Mouse (Mus musculus) kidney, adult 18-20 months (tissue): Measurements from ENCODE around the gene Slc25a24.
A peak's percentile ranks its signal among the peaks of the same experiment; 100 is the strongest.

Experiments
- DNase-seq: peaks from one replicate; pipeline ENCODE4 v3.0.0; 2021

Gene Slc25a24

DNA sequence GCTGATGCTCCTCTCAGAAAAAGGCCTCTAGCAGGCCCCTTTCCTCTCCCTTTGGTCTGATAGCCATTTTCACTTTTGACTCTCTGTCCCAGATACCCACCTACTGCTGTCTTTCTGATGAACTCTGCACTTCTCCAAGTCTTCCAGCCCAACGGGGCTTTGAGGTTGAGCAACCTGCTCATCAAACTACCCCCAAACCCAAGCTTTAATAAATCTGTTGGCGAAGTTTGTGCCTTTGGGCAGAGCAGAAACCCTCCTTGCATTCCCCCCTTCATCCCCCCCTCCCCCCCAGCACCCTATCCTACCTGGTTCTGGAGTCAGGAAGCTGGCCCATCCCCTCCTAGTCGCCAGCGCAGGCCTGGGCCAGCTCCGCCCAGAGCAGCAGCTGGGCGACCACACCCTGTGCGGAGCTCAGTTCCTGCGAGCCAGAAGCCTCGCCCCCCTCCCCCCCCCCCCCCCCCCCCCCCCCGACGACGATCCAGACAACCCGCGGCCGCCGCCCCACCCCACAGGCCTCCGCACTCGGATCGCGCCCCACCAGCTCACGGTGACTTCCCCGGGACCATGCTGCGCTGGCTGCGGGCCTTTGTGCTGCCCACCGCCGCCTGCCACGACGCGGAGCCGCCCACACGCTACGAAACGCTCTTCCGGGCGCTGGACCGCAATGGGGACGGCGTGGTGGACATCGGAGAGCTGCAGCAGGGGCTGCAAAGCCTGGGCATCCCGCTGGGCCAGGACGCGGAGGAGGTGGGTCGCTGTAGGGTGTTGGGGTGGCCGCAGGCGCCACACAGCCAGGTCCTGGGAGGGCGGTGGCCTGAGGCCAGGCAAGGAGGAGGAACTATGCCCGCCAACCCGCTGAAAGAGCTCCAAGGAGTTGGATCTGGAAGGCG, at the start of gene Slc25a24:
Slc25a24 (plus strand) TSS at position 509 of the 890 bp plus-strand sequence.
- DNase-seq = peak; percentile 57

GRCm38 (mm10) chr3:109080169-109080568, 42.8 kb upstream of the Slc25a24 start, which contains the start of gene Slc25a54:
Gene Slc25a54, plus strand, starts transcription at chr3:109080469.
- DNase-seq = no peak

- no peak for DNase-seq
Observed at GRCm38 (mm10) chr3:109084418-109084817, 38.5 kb upstream of the Slc25a24 start.

GRCm38 (mm10) chr3:109088460-109088859, 34.5 kb upstream of the Slc25a24 start:
- no peak for DNase-seq

GRCm38 (mm10) chr3:109104702-109105101, 18.2 kb upstream of the Slc25a24 start:
- DNase-seq = no peak

- no peak for DNase-seq
Observed at GRCm38 (mm10) chr3:109117136-109117535, 5.8 kb upstream of the Slc25a24 start.

DNA sequence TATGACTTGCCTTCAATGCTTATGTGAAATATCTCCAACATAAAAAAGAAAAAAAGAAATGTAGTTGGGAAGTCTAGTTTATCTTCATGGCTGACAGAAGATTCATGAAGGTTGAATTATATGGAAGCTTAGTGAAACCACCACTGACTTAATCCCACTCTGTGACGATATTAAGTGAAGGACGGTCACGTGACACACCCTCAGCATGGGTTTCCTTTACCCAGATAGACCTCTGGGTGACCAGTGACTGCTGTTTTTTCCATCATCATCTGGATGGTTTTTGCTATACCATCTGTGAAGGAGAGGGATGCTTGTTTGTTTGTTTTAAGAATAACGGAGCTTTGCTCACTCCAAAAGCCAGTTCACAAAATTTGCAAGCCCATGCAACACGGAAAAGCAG, 3.4 kb upstream of the Slc25a24 start:
- DNase-seq = no peak

DNA sequence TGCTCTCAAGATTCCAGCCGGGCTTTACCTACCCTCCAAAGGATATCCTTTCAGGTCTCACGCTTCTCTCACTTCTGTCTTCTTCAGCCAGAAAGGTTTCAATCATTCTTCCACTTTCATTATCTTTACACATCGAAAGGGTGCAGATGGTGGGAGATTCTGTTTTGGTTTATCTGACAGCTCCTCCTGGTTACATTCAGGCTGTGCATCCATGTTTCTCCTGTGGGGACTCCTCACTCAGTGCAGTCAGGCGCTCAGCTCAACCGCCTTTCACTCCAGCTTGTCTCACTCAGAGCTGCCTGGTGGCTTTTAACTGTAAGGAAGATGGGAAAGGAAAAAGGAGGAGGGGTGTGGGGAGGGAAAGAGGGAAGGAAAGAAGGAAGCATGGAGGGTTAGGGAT, 3.0 kb upstream of the Slc25a24 start:
- no peak for DNase-seq

DNA sequence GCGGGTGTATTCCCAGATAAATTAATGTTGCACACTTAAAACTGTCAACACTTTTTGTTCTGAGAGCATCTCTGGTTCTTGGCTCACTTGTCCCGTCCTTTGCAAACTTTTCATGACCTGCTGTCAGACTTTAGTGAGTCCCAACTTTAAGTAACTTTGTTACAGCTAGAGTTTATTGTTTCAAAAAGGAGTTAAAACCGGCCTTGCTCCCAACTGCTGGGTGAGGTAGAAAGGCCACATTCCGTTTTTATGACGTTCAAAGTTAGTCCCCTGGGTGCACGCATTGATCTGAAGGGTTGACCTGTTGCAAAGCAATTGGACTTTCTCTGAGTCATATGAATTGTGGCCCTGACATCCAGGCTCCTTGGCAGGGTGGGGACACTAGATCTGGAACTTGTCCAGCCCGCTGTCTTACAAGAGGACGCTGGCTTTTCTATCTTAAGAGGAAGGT, 607 bp downstream of the Slc25a24 start:
- DNase-seq = peak; percentile 29

DNA sequence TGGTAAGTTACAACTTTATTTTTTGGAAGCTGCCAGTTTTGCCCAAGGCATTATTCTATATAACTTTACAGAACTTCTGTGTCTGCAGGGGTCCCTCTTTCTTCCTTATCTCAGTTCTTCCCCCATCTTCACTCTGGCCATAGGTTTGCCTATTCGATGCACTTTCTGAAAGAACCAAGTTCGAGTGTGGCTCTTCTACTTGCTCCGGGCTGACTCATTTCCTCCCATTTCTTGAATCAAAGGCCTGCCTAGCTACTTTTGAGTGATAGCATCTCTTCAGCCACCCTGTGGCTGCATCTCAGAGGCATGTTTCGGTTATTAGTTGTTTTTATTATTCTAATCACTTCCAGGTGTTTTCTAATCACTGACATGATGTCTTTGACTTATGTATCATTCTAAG, 1.1 kb downstream of the Slc25a24 start:
- DNase-seq = no peak

DNA sequence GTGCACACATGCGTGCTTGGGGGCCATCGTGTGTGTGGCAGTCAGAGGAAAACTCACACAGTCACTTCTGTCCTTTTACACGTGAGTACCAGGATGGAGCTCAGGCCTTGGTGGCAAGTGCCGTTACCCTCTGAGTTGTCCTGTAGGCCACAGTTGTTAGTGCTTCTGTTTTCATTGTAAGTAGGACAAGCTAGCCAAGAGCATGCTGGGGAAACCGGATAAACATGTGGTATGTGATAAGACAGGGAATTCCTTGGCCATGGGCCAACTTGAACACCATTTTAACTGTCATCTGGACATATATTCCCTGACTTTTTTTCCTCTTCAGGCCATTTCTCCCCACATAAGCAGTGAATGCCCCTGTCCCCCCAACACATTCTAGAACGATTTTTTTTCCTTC, 2.6 kb downstream of the Slc25a24 start:
- DNase-seq = no peak

DNA sequence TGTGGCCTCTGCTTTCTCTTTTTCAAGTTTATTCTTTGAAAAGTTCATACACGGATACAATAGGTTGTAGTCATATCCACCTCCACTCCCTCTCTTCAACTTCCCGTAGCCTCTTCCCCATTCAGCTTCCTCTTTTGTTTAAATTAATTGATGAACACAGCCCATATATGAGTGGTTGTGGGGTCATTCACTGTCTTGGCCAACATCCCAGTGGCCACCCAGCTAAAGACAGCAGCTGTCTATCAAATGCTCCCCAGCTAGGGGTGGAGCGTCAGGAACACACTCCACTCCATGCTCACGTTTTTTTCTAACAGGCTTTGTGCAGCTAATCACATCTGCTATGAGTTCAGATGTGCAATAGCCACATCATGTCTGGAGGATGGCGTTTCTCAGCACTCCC, 6.8 kb downstream of the Slc25a24 start:
- no peak for DNase-seq

DNA sequence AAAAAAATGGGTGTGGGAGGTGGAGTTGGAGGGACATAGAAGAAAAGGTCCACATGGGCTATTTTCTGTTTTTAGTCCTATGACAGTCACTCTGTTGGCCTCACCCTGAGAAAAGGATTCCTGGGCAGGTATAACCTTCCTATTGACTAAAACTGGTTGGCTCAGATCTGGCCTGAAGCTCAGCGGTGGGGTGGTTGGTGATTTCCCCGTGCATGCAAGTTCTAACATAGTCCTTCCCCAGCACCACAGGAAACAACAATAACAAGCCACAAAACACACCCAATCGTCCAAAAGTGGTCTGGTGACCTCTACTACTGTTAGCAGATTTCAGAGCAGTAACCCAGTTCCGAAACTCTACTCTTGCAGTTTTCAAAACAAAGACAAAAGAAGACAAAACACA, 10.0 kb downstream of the Slc25a24 start:
- DNase-seq = no peak

DNA sequence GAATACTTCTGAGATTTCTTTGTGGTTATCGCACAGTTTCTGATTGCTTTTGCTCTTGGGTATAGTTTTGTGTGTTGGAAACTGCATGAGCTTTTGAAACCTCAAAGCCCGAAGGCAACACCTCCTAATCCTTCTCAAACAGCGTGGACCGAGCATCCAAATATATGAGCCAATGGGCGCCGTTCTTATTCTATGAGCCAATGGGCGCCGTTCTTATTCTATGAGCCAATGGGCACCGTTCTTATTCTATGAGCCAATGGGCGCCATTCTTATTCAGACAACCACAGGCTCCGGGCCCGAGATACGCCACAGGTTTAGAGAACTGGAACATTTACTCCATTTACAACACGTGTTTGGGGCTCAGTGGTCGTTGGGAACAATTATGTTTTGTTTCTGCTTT, 11.1 kb downstream of the Slc25a24 start:
- DNase-seq = no peak

GRCm38 (mm10) chr3:109135352-109135751, 12.4 kb downstream of the Slc25a24 start:
- DNase-seq = no peak

DNA sequence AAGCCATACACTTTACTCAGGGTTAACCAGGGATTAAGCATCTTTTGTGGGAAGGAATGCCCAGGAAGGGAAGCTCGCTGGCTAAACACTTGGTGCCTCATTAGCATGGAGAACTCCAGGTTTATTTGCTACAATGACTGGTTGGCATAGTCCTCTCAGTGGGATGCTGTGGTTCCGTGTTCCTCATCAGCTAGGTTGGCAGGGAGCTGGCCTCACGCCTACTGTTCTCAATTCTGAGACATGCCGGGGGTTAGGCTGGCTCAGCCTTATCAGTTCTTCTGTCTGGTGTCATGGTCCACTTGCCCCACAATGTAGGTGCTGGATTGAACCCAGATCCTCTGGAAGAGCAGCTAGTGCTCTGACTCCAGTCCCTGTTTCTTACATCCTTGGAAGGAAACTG, 29.6 kb downstream of the Slc25a24 start:
- DNase-seq = no peak

- no peak for DNase-seq
Observed at GRCm38 (mm10) chr3:109153410-109153809, 30.5 kb downstream of the Slc25a24 start.

GRCm38 (mm10) chr3:109155926-109156669, 33.1 kb downstream of the Slc25a24 start:
- DNase-seq = no peak

- no peak for DNase-seq
Observed at GRCm38 (mm10) chr3:109157481-109157880, 34.5 kb downstream of the Slc25a24 start.

GRCm38 (mm10) chr3:109164088-109164487, 41.1 kb downstream of the Slc25a24 start:
- DNase-seq = no peak

DNA sequence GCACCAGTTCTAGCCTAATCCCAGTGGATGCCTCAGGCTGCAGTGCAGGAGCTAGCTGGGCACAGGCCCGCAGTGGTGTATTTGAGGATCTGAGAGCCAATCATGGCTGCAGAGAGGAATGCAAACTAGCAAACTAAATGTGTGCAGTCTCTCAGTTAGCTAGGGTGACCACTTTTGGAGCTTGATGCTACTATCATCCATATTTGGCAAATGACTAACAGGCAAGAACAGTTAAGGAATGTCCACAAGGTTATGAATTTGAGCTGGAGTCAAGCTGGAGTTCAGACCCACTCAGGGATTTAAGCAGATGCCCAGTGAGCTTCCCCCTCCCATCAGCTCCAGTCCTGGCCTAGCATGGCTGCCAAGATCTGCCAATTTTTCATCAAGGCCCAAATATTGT, 41.7 kb downstream of the Slc25a24 start:
- no peak for DNase-seq

- no peak for DNase-seq
Observed at GRCm38 (mm10) chr3:109165214-109165829, 42.4 kb downstream of the Slc25a24 start.

GRCm38 (mm10) chr3:109169121-109169520, 46.2 kb downstream of the Slc25a24 start:
- DNase-seq = no peak
